Mouse (Mus musculus) neural tube, embryonic 11.5 days (tissue): ENCODE measurements around the gene Dync2h1. TPM values are rescaled to one million over a fixed set of nuclear protein-coding genes. Genes with fewer than 3 reads are reported as not detected.

Experiments used
- ATAC-seq: fragments of 200-750 bp; cut with Nextera tagmentation; 2 replicates; pipeline ENCODE4 v1.8.0; 2017; ENCODE audit warnings: moderate number of reproducible peaks, mild to moderate bottlenecking, moderate TSS enrichment, moderate library complexity; ENCODE audit not compliant: insufficient read depth, low FRiP score, low TSS enrichment
- DNase-seq: peaks from one replicate; pipeline ENCODE4 v3.0.0-alpha.2; 2015; ENCODE audit warnings: low spot score
- H3K27ac ChIP-seq: fragments of 300-500 bp; sonication (generic); 2 replicates; pipeline ENCODE4 v1.5.1; 2014; ENCODE audit warnings: low read depth, mild to moderate bottlenecking, low read length
- H3K27me3 ChIP-seq: fragments of 300-500 bp; sonication (generic); 2 replicates; pipeline ENCODE4 v1.6.1; 2014; ENCODE audit warnings: mild to moderate bottlenecking, low read length, mixed read lengths; ENCODE audit not compliant: control insufficient read depth, insufficient read depth
- H3K36me3 ChIP-seq: fragments of 300-500 bp; sonication (generic); 2 replicates; pipeline ENCODE4 v1.6.1; 2014; ENCODE audit warnings: mild to moderate bottlenecking, low read length, moderate library complexity, mixed read lengths; ENCODE audit not compliant: control insufficient read depth, insufficient read depth
- H3K4me1 ChIP-seq: fragments of 300-500 bp; sonication (generic); 2 replicates; pipeline ENCODE4 v1.6.1; 2014; ENCODE audit warnings: low read length, mixed read lengths; ENCODE audit not compliant: control insufficient read depth, insufficient read depth
- H3K4me2 ChIP-seq: fragments of 300-500 bp; sonication (generic); 2 replicates; pipeline ENCODE4 v1.6.1; 2014; ENCODE audit warnings: low read depth, mild to moderate bottlenecking, moderate library complexity
- H3K4me3 ChIP-seq: fragments of 300-500 bp; sonication (generic); 2 replicates; pipeline ENCODE4 v1.5.1; 2014; ENCODE audit warnings: low read depth, low read length
- H3K9ac ChIP-seq: fragments of 300-500 bp; sonication (generic); 2 replicates; pipeline ENCODE4 v1.6.1; 2014; ENCODE audit warnings: mild to moderate bottlenecking, low read length
- H3K9me3 ChIP-seq: fragments of 300-500 bp; sonication (generic); 2 replicates; pipeline ENCODE4 v1.6.1; 2016; ENCODE audit warnings: low read length; ENCODE audit not compliant: control insufficient read depth
- WGBS: fragments of 180-500 bp; shearing (Covaris S2); extraction: QIAGEN DNeasy Blood & Tissue Kit; methylation state at CpG from one replicate; pipeline ENCODE4 v1.1.7; 2014; 5-methylcytosine and 5-hydroxymethylcytosine counted together
- polyA plus RNA-seq: library from polyadenylated mRNA; unstranded; fragments of >200 nt; fragmentation: Nextera tagmentation; extraction: Ambion mirVana; gene quantifications from 2 replicates; pipeline ENCODE4 v1.2.1, GENCODE M21; 2014

Gene Dync2h1
- polyA plus RNA-seq, 1 experiment from 2014 or later, result 24.2 TPM

DNA sequence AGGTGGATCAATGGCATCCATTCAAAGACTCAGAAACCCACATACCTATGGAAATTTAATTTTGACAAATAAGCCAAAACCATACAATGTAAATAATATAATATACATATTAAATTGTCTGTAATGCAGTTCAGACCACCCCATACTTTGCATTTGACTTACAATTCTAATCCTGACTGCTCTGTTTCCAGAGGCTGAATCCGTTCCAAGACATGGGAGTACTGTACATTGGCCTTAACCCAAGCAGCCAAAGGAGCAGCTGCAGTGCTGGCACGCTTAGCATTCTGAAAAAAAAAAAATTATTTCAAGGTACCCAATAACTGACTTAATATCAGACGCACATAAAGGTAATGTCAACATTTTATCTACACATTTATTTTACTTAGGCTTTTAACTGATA, 113.4 kb downstream of the Dync2h1 start:
- no peaks in the 10 kb centered on the region for H3K4me1 ChIP-seq
- H3K36me3 ChIP-seq, result peaks cover 2% of the 10 kb centered on the region; the same call in 1 of the 2 replicates
- H3K9ac ChIP-seq, result no peak overlapping the region
- no peak overlapping the region for H3K27ac ChIP-seq
- H3K4me2 ChIP-seq, result no peak overlapping the region
- no peak for ATAC-seq
- no peaks in the 10 kb centered on the region for H3K27me3 ChIP-seq
- H3K4me3 ChIP-seq, result no peak overlapping the region
- H3K9me3 ChIP-seq, result no peaks in the 10 kb centered on the region
- no peak for DNase-seq
- WGBS, result 94% methylated on average over 3 of the region's 3 CpGs

DNA sequence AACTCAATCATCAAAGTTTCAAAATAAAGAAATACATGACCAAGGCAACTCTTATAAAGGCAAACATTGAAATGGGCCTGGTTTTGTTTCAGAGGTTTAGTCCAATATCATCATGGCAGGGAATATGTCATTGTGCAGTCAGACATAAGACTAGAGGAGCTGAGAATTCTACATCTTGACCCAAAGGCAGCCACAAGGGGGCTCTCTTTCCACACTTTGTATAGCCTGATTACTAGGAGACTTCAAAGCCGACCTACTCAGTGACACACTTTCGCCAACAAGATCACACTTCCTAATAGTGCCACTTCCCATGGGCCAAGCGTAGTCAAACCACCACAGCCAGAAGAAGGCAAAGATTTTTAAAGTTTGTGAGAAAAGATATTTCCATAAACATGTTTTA, 133.7 kb downstream of the Dync2h1 start:
- ATAC-seq, result no peak
- no peak overlapping the region for H3K4me2 ChIP-seq
- no peaks in the 10 kb centered on the region for H3K4me1 ChIP-seq
- peak; percentile 17 for DNase-seq
- H3K36me3 ChIP-seq, result peaks cover 2% of the 10 kb centered on the region; the same call in 1 of the 2 replicates
- H3K4me3 ChIP-seq, result no peak overlapping the region
- 80% methylated on average over 3 of the region's 3 CpGs for WGBS
- no peak overlapping the region for H3K27ac ChIP-seq
- no peaks in the 10 kb centered on the region for H3K27me3 ChIP-seq
- no peaks in the 10 kb centered on the region for H3K9me3 ChIP-seq
- no peak overlapping the region for H3K9ac ChIP-seq

DNA sequence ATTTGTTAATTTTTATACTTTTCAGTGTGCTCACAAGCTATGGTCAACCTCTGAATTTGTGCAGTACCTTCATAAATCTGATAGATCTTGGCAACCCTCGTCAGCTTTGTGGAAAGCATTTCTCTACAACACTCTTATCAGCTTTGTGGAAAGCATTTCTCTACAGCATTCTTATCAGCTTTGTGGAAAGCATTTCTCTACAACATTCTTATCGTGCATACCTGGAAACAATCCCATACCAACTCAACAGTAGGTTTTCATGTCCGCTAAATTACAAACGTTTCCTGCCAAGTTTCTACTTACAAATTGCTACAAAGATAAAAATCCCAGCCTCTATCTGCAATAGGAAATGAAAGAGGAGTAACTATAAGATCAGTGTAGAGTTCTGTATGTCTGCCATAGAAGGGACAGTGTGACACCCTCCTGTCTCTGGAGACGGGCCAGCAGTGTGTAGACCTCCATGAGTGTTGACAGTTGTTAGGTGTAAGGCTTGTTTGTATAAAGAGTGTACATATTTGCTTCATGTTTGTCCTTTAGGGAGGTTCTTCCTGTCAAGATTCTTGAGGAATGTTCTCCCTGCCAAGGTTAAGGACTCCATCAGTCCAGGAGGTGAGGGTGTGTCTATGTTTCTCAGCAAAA, 141.5 kb downstream of the Dync2h1 start:
- no peak overlapping the region for H3K9ac ChIP-seq
- DNase-seq (no peak), ATAC-seq (no peak)
- 92% methylated on average over 5 of the region's 5 CpGs for WGBS
- no peak overlapping the region for H3K27ac ChIP-seq
- H3K4me1 ChIP-seq, result no peaks in the 10 kb centered on the region
- H3K4me2 ChIP-seq, result no peak overlapping the region
- H3K4me3 ChIP-seq, result no peak overlapping the region
- H3K27me3 ChIP-seq, result no peaks in the 10 kb centered on the region
- H3K36me3 ChIP-seq, result no peaks in the 10 kb centered on the region
- no peaks in the 10 kb centered on the region for H3K9me3 ChIP-seq

DNA sequence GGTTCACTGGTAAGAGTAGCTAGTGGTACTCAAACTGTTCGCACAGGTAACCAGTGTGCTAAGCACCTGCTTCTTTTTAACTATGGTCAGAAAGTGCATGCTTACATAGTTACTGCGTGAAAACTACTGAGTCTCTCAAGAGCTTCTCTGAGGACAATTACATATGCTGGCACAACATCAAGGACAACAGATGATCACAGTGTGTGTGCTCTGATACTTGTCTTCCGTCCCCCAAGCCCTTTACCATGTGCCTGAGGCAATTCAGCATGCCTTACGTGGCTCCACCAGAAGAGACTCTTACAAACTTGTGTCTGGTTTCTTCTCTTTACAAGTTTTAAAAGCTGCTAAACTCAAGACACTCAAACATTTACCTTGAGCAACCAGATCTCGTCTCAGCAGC, 143.0 kb downstream of the Dync2h1 start:
- no peak overlapping the region for H3K27ac ChIP-seq
- no peak for DNase-seq
- no peaks in the 10 kb centered on the region for H3K27me3 ChIP-seq
- no peak overlapping the region for H3K4me3 ChIP-seq
- ATAC-seq, result no peak
- H3K36me3 ChIP-seq, result no peaks in the 10 kb centered on the region
- H3K4me1 ChIP-seq, result no peaks in the 10 kb centered on the region
- no peaks in the 10 kb centered on the region for H3K9me3 ChIP-seq
- H3K4me2 ChIP-seq, result no peak overlapping the region
- no peak overlapping the region for H3K9ac ChIP-seq
- whole genome bisulfite sequencing, result 96% methylated on average over 5 of the region's 5 CpGs

DNA sequence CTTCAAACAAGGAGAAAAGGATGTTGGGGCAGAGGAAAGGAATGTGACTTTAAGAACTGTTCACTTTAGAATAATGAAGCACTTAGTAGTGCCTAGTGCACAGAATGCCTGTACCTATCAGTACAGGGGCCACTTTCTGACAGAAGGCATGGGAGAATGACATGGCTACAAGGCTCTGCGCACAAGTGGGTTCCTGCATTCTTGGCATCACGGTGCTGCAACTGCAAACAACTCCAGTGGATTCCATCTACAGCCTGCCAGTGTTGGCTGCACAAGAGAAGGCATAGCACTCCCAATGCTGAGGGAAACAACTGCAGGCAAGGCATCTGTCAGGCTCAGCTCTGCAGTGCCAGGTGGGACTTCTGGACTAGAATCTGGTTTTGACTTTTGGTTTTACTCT, 151.7 kb downstream of the Dync2h1 start:
- no peaks in the 10 kb centered on the region for H3K9me3 ChIP-seq
- H3K36me3 ChIP-seq, result peaks cover 3% of the 10 kb centered on the region; the same call in 1 of the 2 replicates
- no peak overlapping the region for H3K4me3 ChIP-seq
- no peak overlapping the region for H3K9ac ChIP-seq
- H3K27ac ChIP-seq, result no peak overlapping the region
- no peaks in the 10 kb centered on the region for H3K4me1 ChIP-seq
- DNase-seq, result no peak
- WGBS, result 95% methylated on average over 2 of the region's 2 CpGs
- ATAC-seq, result no peak
- no peak overlapping the region for H3K4me2 ChIP-seq
- no peaks in the 10 kb centered on the region for H3K27me3 ChIP-seq

DNA sequence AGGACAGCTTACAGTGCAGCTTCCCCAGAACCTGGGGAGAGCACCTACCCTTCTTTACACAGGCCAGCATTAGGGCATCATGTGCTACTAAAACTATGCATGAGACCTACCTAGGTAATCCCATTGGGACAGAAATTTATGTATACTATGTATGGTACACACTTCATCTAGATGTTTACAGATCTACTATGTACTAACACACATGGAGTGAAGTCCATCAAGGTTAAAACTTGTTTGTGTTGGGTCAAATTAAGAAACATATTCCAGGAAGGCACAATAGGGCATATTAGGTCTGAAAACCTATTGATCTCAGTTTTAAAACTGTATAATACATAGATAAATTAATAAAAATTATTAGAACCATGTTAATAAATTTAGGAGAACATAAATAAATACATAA, 168.6 kb downstream of the Dync2h1 start:
- Histone ChIP-seq H3K4me2 (no peak overlapping the region), H3K4me1 (no peaks in the 10 kb centered on the region), H3K9me3 (no peaks in the 10 kb centered on the region), H3K36me3 (no peaks in the 10 kb centered on the region), H3K9ac (no peak overlapping the region), H3K4me3 (no peak overlapping the region), H3K27ac (no peak overlapping the region), H3K27me3 (no peaks in the 10 kb centered on the region)
- DNase-seq (no peak), ATAC-seq (no peak)

DNA sequence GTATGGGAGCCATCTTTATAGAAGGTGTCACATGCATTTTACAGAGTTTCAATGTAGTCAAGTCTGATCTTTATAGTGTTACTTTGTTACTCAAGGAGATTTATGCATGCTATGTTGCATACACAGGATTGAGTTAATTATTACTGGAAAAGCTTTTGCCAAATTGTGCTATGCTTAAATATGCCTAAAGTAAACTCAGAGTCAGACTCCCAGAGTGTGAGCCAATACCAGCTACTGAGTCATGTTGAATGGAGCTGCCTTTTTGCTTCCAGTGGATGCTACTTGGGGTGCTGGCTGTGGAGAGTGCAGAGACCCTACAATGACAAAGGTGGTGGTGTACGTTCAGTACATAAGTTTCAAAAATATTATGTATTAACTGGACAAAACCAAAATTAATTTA, 169.5 kb downstream of the Dync2h1 start:
- 88% methylated on average over 1 of the region's 1 CpGs for WGBS
- Histone ChIP-seq H3K27me3 (no peaks in the 10 kb centered on the region), H3K27ac (no peak overlapping the region), H3K9ac (no peak overlapping the region), H3K4me1 (no peaks in the 10 kb centered on the region), H3K4me3 (no peak overlapping the region), H3K36me3 (no peaks in the 10 kb centered on the region), H3K4me2 (no peak overlapping the region), H3K9me3 (no peaks in the 10 kb centered on the region)
- ATAC-seq (no peak), DNase-seq (no peak)

DNA sequence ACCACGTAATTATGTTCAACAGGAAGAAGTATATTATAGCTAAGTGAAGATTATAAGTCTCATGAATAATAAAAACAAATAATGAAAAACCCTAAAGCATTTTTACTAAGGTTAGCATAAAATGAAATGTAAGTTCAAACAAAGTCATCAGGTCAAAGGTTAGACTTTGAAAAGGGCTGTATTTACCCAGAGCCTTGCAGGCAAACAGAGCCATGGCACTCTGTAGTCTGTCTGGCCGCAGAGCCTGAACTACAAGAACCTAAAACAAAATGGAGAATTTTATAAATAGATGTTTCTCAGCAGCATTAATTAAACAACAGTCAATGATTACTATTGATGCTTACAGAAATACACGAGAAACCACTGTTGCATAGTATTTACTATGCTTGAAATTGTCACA, 174.5 kb downstream of the Dync2h1 start:
- 84% methylated on average over 3 of the region's 3 CpGs for WGBS

DNA sequence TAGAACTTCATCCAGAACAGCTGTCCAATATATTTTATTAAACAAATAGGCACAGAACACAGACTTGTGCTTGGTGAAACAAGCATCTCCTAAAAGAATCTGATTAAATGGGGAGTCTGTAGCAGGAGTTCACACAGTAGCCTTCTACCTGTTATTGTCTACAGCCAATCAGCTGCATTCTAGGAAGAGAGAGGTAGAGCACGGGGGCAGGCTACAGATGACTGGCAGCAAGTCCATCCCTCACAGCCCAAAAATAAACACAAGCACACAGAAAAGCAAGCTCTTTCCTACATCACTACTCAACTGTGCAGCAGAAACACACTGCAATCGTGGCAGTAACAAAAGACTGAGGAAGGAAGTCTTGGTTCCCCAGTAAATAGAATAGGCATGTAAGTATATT, 189.4 kb downstream of the Dync2h1 start:
- DNase-seq (no peak), ATAC-seq (no peak)
- Histone ChIP-seq H3K4me2 (no peak overlapping the region), H3K4me1 (no peaks in the 10 kb centered on the region), H3K27ac (no peak overlapping the region), H3K4me3 (no peak overlapping the region), H3K27me3 (no peaks in the 10 kb centered on the region), H3K9ac (no peak overlapping the region), H3K9me3 (no peaks in the 10 kb centered on the region), H3K36me3 (no peaks in the 10 kb centered on the region)
- 77% methylated on average over 2 of the region's 2 CpGs for WGBS

More for the DNA sequence above, 174.5 kb downstream of the Dync2h1 start:
- H3K9ac ChIP-seq, result no peak overlapping the region
- no peak for DNase-seq
- no peaks in the 10 kb centered on the region for H3K36me3 ChIP-seq
- ATAC-seq, result no peak
- no peaks in the 10 kb centered on the region for H3K9me3 ChIP-seq
- H3K4me3 ChIP-seq, result no peak overlapping the region
- H3K4me1 ChIP-seq, result no peaks in the 10 kb centered on the region
- no peak overlapping the region for H3K4me2 ChIP-seq
- no peak overlapping the region for H3K27ac ChIP-seq
- no peaks in the 10 kb centered on the region for H3K27me3 ChIP-seq
